Mouse (Mus musculus) adrenal gland, postnatal 14 days (tissue): Measurements from ENCODE around the gene 1700011L22Rik. TPM values are rescaled to one million over a fixed set of nuclear protein-coding genes. Genes with fewer than 3 reads are reported as not detected.

Source experiments
- DNase-seq: peaks from one replicate; pipeline ENCODE4 v3.0.0; 2021; ENCODE audit warnings: mixed read lengths
- total RNA-seq: library from RNA; stranded (reverse); gene quantifications from 2 replicates; pipeline ENCODE4 v1.2.3, GENCODE M21; 2021

Gene 1700011L22Rik
- total RNA-seq, 1 experiment from 2014 or later, result not detected

GRCm38 (mm10) chr8:79239320-79239719, 9.1 kb downstream of the 1700011L22Rik start:
- DNase-seq, result no peak

GRCm38 (mm10) chr8:79229266-79229888, 19.0 kb downstream of the 1700011L22Rik start:
- no peak for DNase-seq

- DNase-seq, result no peak
These were observed 20.5 kb downstream of the 1700011L22Rik start for GRCm38 (mm10) chr8:79227916-79228315.

GRCm38 (mm10) chr8:79227194-79227593, 21.2 kb downstream of the 1700011L22Rik start:
- DNase-seq, result no peak

- DNase-seq, result no peak
These were observed 22.3 kb downstream of the 1700011L22Rik start for GRCm38 (mm10) chr8:79226046-79226445.

- no peak for DNase-seq
These were observed 22.8 kb downstream of the 1700011L22Rik start for GRCm38 (mm10) chr8:79225586-79225985.

GRCm38 (mm10) chr8:79224363-79224762, 24.0 kb downstream of the 1700011L22Rik start:
- DNase-seq, result no peak

GRCm38 (mm10) chr8:79222752-79223141, 25.6 kb downstream of the 1700011L22Rik start:
- no peak for DNase-seq

- peak; percentile 17 for DNase-seq
These were observed 26.1 kb downstream of the 1700011L22Rik start for GRCm38 (mm10) chr8:79222106-79222751.

GRCm38 (mm10) chr8:79211630-79212029, 36.7 kb downstream of the 1700011L22Rik start:
- no peak for DNase-seq

- peak; percentile 68 for DNase-seq
These were observed 38.6 kb downstream of the 1700011L22Rik start for GRCm38 (mm10) chr8:79209641-79210358.

- peak; percentile 73 for DNase-seq
These were observed 39.4 kb downstream of the 1700011L22Rik start for GRCm38 (mm10) chr8:79208691-79209640.

GRCm38 (mm10) chr8:79208181-79208580, 40.2 kb downstream of the 1700011L22Rik start:
- DNase-seq, result no peak

- peak; percentile 56 for DNase-seq
These were observed 41.5 kb downstream of the 1700011L22Rik start for GRCm38 (mm10) chr8:79206895-79207294.

- no peak for DNase-seq
These were observed 46.8 kb downstream of the 1700011L22Rik start for GRCm38 (mm10) chr8:79201446-79202147.

- no peak for DNase-seq
These were observed 49.7 kb downstream of the 1700011L22Rik start for GRCm38 (mm10) chr8:79198675-79199074.

GRCm38 (mm10) chr8:79196481-79196880, 51.9 kb downstream of the 1700011L22Rik start:
- no peak for DNase-seq

GRCm38 (mm10) chr8:79190071-79190470, 58.3 kb downstream of the 1700011L22Rik start:
- peak; percentile 58 for DNase-seq

GRCm38 (mm10) chr8:79185488-79185887, 62.9 kb downstream of the 1700011L22Rik start:
- DNase-seq, result peak; percentile 19

- no peak for DNase-seq
These were observed 68.7 kb downstream of the 1700011L22Rik start for GRCm38 (mm10) chr8:79179678-79180077.

- DNase-seq, result no peak
These were observed 72.4 kb downstream of the 1700011L22Rik start for GRCm38 (mm10) chr8:79175991-79176390.
